Mouse (Mus musculus): ENCODE results near the gene N4bp2l1. TPM values are rescaled to one million over a fixed set of nuclear protein-coding genes. Genes with fewer than 3 reads are reported as not detected.
"Not testable (repeated sequence)": the region's sequence is repeated elsewhere in the genome, so short reads cannot be mapped to it uniquely, and the experiment has no call there.

Gene N4bp2l1
- 10 to 100 TPM; 45.1 to 50.1 TPM for total RNA-seq (2021)
- long read RNA-seq, experiment 1, transcript N4bp2l1-201 (5 exons, 1,905 nt) = major isoform, 24 of 43 reads
- long read RNA-seq, experiment 1, partial matches to known transcripts = 0 of 43 reads
- long read RNA-seq, experiment 1, other reads (novel, unspliced or antisense) = 11 of 43 reads
- long read RNA-seq, experiment 2, transcript N4bp2l1-201 (5 exons, 1,905 nt) = major isoform, 22 of 46 reads
- long read RNA-seq, experiment 2, partial matches to known transcripts = 1 of 46 reads
- long read RNA-seq, experiment 2, other reads (novel, unspliced or antisense) = 14 of 46 reads

DNA sequence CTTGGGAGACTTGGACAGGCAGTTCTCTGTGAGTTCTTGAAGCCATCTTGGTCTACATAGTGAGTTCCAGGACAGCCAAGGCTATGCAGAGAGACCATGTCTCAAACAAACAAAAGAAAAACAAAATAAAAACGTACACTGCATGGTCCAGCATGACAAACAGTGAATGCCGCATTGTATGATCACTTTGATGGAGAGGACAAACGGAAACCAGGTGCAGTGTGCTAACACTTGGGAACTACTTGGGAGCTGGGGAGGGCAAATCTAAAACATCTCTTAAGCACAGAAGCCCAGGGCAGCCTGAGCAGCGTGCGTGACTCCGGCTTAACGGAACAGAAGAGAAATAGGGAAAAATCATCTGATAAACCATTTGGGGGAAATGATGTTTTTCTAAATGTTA is at the start of gene N4bp2l1:
N4bp2l1 (minus strand) TSS at position 101 of the 400 bp plus-strand sequence.
- DNase-seq (ENCODE audit: low spot score in 2 of 2) = no peak

- DNase-seq (ENCODE audit: low spot score in 2 of 2) = no peak
Observed at GRCm38 (mm10) chr5:150644926-150645325, 47.9 kb upstream of the N4bp2l1 start.

GRCm38 (mm10) chr5:150643390-150643789 is 46.4 kb upstream of the N4bp2l1 start:
- not testable (repeated sequence) for DNase-seq (ENCODE audit: low spot score in 2 of 2)

GRCm38 (mm10) chr5:150641440-150641839 is 44.5 kb upstream of the N4bp2l1 start:
- DNase-seq (ENCODE audit: low spot score in 2 of 2) = no peak

- no peak for DNase-seq (ENCODE audit: low spot score in 2 of 2)
Observed at GRCm38 (mm10) chr5:150629692-150630091, 32.7 kb upstream of the N4bp2l1 start.

DNA sequence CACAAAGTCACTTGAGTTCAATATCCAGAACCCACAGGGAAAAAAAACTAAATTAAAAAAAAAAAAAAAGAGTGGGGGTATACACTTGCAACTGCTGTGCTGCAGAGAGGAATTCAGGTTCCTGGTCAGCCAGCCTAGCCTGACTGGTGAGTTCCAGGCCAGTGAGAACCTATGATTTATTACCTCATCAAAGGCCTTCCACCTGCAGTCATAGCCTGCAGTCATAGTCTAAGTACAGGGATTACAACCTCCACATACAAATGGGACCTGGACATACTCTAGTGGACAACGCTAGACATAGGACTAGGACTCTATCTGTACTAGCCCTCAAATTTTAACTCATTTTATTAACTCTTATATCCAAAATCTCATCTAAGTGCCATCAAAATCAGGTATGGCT is 32.3 kb upstream of the N4bp2l1 start:
- DNase-seq (ENCODE audit: low spot score in 2 of 2) = no peak

GRCm38 (mm10) chr5:150625528-150625927 is 28.5 kb upstream of the N4bp2l1 start:
- no peak for DNase-seq (ENCODE audit: low spot score in 2 of 2)

DNA sequence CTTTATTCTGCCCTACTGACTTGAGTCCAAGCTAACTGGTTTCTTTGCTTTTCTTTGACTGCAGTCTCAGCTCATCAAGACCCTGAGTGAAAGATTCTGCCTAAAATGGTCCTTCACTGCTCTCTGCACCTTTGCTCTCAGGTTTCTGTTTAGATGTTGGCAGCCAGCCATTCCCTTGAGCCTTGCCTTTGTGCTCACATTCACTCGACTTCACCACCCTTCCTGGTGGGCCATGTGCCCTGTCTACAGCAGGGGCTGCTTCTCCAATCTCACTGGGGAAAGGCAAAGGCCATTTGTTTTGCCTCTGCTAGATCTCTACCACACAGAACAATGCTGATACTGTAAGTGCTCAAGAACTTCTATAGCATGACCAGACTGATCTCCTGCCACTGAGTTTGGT is 25.8 kb upstream of the N4bp2l1 start:
- DNase-seq (ENCODE audit: low spot score in 2 of 2) = no peak

GRCm38 (mm10) chr5:150621592-150621991 is 24.6 kb upstream of the N4bp2l1 start:
- no peak for DNase-seq (ENCODE audit: low spot score in 2 of 2)

DNA sequence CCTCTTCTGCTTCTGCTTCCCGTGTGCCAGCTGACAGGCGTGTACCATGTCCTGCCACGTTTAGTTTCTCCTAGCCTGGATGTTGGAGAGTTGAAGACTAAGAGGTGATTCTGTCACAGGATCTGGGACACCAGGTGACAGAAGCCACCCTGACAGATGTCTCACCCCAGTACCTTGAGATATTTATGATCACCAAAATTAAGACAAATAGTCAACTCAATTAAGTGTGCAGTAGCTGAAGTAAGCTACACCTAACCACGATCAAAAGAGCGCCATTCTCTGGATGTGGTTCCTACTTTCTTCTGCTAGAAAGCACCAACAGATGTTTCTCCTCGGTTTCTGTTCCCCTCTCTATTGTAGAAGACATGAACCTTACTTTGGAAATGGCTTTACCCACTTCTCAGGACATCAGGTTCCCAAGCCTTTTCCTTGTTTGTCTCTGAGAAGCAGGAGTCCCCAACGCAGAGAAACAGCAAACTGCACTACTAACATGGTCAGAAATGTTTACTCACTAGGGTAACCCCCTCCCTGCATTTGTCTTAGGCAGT is 23.7 kb upstream of the N4bp2l1 start:
- DNase-seq (ENCODE audit: low spot score in 2 of 2) = no peak

DNA sequence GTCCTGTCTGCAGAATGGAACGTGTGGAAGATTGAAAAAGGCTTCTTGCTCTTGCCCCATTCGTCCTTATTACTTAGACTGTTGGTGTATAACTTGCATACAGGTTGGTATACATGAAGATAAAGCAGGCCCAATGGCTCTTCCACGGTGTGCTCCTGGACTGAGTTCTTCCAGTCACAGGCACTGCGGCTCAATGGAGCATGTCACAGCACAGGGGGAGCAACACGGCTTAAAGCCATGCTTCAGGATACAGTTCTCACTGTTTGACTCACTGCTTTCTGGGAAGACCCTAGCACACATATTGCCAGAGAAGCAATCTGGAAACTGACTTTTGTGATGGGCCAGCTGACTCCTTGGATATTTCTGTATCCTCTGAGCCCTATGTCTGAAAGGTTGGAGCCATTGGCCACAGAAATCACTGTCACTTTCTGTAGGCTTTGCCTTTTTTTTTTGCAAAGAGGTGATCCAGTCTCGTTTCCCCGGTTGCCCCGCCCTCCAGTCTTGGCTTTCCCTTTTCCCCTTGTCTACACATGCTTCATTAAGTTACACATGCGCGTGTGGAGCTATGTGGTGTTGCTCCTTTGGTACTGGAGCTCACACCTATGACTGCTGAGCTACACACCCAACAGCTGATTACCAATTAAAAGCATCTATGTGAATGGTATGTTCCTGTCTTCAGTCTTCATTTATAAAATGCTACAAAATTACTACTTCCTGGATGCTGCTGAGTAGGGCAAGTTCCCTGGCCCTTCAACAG is 21.8 kb upstream of the N4bp2l1 start:
- DNase-seq (ENCODE audit: low spot score in 2 of 2) = no peak

DNA sequence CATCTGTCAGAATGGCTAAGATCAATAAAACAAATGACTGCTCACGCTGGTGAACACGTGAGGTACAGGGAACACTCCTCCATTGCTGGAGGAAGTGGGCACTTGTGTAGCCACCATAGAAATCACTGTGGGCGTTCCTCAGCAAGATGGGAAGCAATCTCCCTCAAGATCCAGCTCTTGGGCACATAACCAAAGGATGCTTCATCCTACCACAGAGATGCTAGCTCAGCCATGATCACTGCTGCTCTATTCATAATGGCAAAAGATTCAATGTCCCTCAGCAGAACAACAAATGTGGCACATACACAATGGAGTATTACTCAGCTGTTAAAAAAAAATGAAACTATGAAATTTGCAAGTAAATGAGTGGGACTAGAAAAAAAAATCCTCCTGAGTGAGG is 19.7 kb upstream of the N4bp2l1 start:
- DNase-seq (ENCODE audit: low spot score in 2 of 2) = no peak

DNA sequence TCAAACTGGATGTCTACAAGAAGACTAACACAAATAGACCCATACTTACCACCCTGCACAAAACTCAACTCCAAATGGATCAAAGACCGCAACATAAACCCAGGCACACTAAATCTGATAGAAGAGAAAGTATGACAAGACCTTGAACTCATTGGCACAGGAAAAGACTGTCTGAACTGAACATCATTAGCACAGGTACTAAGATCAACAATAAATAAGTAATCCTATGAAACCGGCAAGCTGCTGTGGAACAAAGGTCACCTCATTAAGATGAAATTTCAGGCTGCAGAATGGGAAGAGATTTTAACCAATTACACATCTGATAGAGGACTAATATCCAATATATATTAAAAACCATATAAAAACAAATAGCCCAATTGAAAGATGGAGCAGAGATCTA is 19.2 kb upstream of the N4bp2l1 start:
- no peak for DNase-seq (ENCODE audit: low spot score in 2 of 2)

DNA sequence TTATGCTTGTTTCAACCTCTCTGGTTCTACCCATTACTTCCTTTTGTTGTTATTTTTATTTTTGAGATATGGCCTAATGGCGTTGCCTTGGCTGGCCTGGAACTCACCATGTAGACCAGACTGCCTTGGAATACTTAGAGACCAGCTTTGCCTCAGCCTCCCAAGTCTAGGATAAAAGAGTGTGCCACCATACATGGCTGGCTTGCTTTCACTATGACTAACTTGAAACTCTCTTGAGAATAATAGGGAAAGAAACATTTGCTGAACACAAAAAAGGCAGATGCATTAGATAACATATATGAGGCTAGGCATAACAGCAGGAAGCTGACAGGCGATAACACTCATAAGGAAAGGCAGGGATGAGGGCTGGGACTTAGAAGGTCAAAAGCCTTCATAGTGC is 17.1 kb upstream of the N4bp2l1 start:
- no peak for DNase-seq (ENCODE audit: low spot score in 2 of 2)

DNA sequence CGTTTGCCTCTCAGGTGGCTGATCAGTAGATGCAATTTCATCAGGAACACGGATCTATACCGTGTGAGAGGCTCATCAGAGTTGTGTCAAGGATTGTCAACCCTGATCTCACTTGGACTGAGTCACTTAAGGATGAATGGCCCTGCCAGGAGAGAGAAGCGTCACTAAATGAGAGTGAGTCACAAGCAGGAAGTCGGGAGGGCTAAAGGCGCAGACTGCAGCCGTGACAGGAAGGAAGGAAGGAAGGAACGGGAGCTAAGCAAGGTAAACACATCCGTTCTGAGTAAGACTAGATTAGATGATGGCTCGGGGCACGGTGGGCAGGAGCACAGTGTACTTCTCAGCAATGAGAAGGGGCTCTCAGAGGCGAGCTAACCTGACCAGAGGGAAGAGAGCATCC is 14.7 kb upstream of the N4bp2l1 start:
- DNase-seq (ENCODE audit: low spot score in 2 of 2) = no peak

DNA sequence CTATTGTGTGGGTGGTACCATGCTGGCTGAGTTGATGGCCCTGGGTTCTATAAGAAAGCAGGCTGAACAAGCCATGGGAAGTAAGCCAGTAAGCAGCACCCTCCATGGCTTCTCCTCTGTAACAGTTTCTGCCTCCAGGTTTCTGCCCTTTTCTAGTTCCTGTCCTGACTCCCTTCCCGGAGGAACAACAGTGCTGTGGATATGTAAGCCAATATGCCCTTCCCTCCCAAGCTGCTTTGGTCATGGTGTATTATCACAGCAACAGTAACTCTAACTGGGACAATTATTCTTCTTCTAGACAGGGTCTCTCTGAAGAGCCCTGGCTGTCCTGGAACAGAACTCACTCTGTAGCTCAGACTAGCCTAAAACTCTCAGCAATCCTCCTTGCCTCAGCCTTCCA is 14.1 kb upstream of the N4bp2l1 start:
- DNase-seq (ENCODE audit: low spot score in 2 of 2) = no peak

- no peak for DNase-seq (ENCODE audit: low spot score in 2 of 2)
Observed at GRCm38 (mm10) chr5:150607631-150608030, 10.6 kb upstream of the N4bp2l1 start.

- DNase-seq (ENCODE audit: low spot score in 2 of 2) = no peak
Observed at GRCm38 (mm10) chr5:150606131-150606530, 9.1 kb upstream of the N4bp2l1 start.

- no peak for DNase-seq (ENCODE audit: low spot score in 2 of 2)
Observed at GRCm38 (mm10) chr5:150601441-150602230, 4.6 kb upstream of the N4bp2l1 start.

DNA sequence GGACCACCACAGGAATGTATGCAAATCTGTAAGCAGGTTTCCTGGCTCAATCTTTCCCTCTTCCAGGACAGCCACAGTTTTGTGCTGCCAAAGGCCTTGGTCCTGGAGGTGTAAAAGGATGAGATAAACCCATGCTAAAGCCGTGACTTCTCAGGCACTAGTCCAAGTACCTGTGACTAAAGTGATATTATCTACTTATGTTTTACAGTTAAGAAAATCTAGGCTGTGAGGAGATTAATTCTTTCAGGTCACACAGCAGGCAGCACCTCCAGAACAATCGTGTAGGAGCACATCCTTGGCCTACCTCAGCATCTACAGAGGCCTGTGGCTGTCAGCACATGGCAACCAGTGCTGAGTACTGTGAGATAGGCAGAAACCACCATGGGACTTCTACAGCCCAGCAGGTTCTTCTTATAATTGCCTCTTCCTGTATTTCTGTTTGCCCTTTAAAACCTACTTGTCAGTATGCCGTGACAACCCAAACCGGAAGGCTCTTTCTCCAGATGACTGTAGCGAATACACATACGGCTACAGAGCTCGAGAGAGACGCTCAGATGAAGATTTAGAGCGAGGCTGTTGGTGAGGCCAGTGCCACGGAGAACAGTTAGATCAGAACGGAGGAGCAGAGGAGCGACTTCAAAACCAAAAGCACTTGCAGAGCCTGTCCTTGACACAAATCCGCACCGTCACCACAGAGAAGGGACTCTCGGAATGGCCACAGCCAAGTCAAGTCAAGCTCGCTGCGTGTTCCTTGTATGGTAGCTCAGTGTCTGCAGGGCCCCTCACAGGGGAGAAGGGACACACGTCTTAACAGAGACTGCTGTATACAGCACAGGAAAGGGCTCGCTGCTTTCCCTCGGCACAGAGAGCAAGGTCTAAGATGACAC is 3.8 kb upstream of the N4bp2l1 start:
- DNase-seq (ENCODE audit: low spot score in 2 of 2) = no peak
